Mouse (Mus musculus) 416B (cell line): ENCODE results near the gene 2010003K11Rik.

ENCODE experiments used
- DNase-seq: peaks from one replicate; pipeline ENCODE4 v3.0.0; 2011; ENCODE audit warnings: low read depth

The 2010003K11Rik gene

DNA sequence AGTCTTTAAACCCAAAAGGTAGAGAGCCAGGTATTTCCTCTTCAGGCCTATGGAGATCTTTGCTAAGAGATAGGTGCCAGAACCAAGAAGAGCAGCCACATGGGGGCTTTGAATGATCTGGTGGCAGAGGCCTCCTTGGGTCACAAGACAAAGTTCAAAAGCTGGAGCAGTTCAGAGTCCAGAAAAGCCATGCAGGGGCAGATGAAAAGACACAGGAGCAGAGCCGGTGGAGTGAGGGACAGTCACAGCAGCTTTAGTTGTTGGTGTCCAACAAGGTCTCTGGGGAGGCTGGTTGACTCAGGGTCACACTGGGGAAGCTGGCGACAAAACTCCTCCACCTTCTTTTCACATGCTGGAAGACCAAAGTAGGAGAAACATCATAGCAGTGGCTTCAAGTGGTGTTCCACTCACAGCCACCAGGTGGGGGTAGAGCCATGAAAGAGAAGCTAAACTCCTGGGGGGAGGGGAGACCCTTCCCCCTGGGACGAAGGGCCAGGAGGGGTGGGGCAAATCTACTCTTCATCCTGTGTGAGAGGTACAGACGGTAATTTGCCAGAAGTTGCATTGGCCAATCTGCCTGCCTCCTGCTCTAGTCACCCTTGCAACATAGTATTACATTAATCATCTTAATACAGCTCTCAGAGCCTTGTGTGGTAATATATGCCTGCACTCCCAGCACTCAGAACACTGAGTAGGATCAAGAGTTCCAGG is 965 bp downstream of the 2010003K11Rik start:
- DNase-seq: peak; percentile 75

DNA sequence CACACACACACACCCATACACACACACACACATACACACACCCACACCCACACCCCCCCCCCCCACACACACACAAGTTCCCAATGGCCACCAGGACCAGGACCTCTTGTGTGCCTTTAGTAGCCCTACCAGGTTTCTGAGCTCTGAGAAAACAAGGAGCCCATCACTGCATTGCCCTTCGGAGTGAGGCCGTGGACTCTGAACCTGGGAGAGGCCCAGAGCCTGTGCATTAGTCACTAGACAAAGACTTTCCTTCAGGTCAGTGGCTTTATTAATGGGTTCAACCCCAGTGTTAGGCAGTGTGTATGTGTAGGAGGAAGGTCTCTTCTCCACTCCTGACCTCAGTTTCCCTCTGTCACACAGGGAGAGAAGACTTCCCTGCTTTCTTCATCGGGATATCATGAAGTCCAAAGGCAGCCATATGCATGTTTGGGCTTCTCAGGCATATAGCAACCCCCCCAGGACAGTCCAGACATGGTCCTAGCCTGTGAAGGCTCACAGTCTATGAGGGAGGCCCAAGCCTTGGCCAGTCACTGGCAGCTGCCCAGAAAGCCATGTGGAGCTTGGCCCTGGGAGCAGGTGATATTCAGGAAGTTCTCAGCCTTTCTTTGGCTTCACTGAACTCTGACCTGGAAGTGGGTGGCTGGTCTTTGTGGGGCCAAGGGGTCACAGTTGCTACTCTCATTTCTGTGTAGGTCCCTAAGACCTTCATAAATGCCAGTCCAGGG is 1.7 kb downstream of the 2010003K11Rik start:
- DNase-seq: no peak

DNA sequence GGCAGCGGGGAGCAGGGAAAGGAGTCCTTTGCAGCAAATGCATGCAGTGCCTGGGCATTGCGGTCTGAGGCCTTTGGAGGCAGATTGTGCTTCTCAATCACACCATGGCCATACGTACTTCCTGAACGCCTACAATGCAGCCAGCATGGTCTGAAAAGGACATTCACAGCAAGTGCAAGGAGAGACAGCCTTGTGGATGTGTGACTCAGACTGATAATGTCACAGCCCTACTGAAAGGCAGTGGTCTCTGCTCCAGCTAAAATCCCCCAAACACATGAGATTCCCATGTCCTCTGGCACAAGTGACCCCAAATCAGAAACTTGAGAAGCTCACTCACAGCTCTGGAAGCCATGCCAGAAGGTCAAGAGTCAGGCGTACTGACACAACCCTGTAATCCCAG is 2.6 kb downstream of the 2010003K11Rik start:
- no peak for DNase-seq

DNA sequence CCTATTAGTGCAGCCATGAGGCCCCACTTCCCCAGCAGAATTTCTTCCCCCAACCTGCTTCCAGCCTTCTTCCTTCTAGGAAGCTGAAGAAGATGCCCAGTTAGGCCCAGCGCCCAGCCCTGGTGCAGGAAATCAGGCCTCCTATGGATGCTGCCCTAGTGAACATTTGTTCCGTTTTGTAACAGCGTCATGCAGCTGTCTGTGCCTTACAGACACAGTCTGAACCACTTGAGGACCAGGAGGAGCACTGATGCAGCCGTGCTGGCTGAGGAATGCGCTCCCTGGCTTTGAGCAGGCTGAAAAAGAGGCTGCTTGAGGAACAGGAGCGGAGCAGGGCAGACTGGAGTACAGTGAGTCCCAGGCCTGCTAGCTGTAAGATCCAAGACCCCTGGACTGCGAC is 3.7 kb downstream of the 2010003K11Rik start:
- no peak for DNase-seq

DNA sequence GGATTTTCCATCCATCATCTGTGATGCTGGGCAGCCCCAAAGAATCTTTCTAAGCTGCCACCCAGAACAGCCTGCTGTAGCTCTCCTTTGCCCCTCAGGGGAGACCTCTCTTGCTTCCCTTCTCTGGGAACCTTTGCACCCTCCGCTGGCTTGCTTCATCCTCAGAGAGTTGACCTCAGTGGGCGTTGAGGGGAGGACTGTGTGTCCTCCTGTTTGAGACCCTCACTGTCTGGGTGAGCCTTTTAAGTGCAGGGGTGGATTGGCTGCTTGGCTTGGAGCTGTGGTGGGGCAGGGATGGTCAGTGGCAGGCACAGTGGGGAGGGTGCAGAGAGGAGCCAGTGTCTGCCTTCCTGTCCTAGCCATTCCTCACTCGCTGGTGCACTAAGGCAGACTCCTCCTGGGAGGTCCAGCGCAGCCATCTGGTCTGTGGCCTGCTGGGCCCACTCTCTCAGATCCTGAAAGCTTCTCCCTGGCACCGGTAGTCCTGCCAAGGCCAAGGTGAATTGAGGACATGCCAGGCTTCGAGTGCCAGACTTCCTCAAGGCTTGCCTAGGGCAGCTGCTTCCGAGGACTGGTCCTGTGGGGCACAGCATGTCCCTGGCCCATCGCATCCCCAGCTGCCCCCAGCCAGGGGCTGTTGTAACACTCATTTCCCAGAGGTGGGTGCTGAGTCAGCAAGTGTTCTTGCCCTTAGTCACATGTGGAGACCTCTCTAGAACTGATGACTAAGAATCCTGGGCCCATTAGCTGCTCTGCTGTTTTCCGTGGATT is 5.7 kb downstream of the 2010003K11Rik start:
- DNase-seq: no peak

DNA sequence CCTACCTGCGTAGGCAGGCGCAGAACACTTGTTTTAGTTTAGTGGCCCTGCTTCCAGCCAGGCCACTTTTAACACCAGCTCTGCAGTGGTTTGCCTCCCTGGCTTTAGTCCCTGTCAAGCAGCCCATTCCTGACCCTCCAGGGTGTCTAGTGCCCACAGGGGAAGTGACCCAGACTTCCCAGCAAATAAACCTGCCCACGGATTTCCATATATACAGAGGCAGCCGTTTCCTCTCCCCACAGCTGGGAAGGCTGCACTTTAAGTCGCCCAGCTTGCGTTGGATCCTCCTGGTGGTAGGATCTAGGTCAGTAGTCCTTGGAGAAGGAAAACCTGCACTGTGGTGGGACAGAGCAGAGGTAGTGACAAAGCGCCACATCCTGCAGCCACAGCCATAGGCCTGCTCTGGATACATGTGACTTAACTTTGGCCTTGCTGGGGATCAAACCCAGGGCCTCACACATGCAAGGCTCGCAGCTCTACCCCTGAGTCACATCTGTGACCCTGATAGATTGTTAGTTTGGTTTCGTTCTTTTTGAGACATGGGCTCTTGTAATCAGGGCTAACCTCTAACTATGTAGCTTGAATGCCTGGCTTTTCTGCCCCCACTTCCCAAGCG is 7.2 kb downstream of the 2010003K11Rik start:
- DNase-seq: no peak

DNA sequence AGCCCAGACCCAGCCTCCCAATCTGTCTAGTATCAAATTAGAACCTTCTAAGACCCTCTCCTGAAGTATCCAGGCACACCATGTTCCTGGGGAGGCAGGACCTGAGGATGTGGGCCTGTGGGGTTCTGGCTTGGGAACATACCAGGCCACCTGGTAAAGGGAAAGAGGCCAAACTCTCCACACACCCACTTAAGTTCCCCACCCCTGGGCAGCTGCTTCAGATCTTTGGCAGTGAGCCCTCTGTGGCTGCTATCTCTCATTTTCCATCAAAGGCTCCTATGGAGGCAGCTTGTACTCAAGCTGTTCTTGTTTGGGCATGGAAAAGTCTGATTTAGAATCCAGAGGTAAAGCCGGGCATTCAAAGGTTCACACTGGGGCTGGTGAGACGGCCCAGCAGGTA is 10.5 kb downstream of the 2010003K11Rik start:
- no peak for DNase-seq

DNA sequence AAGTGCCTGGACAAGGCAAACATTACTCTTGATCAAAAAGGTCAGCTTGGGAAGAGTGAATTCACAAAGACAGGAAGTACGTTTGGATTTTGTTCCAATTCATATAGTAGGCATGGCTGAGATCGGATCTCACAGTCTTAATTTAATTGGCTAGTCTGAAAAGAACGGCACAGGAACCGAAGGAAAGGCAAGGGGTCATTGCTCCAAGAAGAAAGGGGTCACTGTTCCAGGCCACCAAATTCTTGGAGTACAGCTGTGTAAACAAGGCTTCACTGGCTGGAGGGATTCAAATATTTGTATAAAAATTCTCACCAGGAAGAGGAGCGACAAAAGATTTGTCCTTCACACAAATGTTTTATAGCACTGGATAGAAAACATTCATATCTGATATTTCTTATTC is 13.4 kb downstream of the 2010003K11Rik start:
- DNase-seq: no peak

DNA sequence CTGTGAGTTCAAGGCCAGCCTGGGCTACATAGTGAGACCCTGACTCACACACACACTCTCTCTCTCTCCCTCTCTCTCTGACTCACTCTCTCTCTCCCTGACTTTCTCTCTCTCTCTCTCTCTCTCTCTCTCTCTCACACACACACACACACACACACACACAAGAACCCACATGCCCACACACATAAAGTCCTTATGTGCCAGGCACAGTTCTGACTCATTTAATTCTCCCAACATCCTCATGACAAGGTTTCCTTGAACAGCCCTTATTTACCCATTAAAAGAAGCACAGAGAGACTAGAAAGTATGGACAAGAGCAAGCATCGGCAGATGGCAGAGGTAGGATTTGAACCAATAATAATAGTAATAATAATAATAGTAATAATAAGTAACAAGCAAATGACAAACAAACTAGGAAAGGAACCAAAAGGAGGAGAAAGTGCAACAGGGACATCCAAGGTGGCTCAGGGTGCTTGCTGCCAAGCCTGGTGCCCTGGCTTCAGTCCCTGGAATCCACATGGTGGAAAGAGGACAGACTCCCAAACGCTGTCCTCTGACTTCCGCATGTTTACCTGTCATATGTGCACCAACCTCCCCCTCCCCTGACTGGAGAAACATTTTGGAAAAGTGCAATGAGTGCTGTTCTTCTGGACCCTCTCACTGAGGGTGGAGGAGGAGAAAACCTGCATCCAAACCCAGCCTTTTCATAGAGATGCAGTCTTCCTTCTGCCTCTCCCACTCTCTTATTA is 16.1 kb downstream of the 2010003K11Rik start:
- no peak for DNase-seq

DNA sequence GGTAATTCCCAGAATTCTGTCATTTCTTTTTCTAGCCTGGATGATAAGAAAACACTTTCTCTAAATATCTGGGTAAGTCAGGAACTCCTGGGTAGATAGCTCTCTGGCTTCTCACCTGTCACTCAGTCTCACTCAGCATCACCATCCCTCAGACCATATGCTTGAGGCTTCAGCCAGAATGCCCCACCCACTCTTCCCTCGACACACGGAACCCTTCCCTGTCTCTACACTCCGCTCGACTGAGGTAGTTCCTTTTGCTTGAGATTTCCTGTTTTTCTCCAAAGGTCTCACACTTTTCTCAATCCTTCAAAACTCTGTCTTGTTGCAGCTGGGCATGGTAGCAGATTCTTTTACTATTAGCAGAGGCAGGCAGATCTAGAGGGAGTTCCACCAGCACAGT is 17.1 kb downstream of the 2010003K11Rik start:
- DNase-seq: no peak

DNA sequence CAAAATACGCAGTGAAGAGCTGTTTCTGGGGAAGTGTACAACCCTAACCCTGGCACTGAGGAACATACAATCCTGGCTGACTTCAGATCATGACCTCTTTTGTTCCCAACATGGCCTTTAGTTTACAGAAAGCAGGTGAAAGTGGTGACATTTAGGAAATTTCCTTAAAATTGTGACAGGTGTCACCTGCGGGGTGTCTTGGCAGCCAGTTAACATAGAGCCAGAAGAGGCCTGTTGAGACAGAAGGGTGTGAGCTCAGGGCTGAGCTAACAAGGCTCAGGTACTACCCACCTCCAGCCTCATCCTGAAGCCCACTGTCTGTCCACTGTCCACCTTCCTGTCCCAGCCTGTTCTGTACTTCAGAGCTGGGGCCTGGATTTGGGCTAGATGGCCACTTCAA is 18.3 kb downstream of the 2010003K11Rik start:
- DNase-seq: no peak

DNA sequence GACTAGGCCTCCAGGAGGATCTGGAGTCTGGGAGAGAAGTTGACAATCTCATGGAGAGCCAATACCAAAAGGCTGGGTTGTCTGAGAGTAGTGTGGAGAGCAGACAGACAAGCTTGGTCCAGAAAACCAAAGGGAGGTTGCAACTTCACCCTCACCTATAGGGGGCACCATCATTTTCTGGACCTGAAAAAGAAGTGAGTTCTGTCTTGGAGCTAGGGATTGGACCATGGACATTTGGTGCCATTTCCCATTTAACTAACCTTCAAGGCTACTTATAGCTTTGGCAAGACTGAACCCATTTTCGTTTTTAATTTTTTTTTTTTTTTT is 20.2 kb downstream of the 2010003K11Rik start:
- DNase-seq: peak; percentile 24

DNA sequence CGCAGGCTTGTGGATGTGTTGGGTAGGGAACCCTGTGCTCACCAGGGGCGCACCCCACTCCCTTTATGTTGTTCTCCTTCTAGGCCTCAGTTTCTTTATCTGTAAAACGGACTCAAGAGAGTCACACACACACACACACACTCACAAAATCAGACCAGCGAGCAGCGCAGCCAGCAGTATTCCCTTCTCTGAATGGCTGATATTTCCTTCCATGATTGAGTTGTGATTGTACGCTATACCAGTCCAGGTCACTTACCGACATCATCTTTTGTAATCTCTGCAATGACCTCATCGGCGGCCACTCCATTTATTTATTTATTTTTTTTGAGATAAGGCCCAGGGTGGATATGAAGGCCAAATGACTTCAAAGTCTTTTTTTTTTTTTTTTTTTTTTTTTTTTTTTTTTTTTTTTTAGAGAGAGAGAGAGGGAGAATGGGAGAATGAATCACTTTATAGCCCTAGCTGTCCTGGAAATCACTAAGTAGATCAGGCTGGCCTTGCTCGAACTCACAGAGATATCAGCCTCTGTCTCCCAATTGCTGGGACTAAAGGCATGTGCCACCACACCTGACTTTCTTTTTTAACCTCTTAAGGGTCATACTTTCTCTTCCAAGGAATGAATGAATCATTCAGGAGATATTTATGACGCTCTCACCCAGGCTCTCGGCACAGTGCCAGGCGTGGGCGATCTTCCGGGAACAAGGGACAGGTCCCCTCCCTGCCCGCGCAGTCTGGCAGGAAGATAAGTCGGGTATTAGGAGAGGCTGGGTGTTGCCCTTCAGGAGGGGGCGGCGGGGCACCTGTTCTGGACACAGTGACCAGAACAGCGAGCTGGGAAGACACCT is 20.8 kb downstream of the 2010003K11Rik start, which contains the start of gene Syt12:
TSS of gene Syt12 (minus strand) at position 103 of the 845 bp plus-strand sequence.
- DNase-seq: no peak

DNA sequence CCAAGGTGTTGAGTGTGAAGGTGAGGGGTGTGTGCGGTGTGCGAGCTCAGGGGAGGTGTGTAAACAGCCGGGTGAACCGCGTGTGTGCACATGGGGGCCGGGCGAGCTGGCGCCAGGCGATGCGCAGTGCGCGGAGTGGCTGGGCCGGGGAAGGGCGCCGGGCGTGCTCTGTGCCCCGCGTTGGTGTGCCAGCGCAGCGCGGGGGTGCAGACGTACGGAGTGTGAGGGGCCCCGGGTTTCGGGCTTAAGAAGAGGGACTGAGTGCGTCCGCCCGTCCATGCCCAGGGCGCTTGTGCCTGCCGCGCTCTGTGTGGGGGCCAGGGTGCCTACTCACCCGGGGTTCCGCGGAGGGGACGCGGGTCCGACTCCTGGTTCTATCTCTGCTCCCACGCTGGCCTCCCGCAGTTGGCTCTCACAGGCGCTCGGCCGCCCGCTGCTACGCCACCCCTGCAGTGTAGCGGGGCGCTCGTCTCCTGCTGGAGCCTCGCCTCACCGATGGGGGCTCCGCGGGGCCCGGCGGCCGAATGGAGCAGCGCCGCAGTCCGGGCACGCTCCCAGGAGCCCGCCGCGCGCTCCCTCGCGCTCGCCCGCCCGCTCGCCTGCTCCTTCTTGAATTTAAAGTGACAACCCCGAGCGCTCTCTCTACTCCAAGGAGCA is 21.7 kb downstream of the 2010003K11Rik start:
- DNase-seq: no peak

DNA sequence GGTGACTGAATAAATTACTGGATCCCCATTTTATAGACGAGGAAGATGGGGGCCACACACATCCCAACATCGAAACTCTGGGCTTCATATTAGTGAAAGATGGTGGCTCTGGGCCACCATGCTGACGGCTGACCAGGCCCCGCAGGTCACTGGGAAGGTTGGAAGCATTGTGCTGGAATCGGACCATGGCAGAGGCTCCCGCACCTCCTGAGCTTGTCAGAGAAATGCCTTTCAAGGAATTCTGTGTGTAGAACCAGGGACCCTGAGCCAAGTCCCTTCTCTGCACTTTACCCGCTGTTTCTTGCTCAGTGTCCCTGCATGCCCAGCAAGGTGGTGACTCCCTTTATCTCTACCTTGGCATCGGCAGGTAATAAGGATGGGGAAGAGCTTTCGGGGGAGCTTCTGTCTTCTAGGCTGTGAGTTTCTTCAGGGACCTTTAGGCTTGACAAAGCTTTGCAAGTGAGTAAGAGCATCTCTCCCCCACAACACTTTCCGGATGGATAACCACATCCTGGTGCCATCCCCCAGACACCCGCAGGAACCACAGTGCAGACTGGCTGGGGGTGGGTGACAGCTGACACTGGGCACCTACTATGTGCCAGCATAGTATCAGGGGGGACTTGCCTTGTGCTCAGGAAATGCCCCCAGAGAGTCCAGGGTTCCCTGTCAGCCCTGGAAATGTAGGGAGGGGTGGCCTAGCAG is 23.0 kb downstream of the 2010003K11Rik start:
- DNase-seq: peak; percentile 70

DNA sequence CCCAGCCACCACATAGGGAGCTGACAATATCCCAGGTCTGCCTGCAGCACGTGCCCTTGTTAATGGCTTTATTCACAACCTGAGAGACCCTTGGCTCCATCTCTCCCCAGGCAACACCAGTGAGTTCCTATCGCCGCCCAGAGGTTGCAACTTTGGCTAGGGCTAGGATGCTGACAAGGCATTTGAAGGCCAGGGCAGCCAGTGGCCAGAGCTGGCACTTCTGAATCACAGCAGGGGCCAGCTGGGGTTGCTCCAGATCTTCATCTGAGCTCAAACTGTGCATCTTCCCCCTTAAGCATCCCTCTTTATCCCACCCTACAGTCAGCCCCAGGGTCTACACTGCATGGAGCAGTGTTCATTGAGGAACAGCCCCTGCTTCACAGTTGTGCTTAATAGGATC is 23.6 kb downstream of the 2010003K11Rik start:
- no peak for DNase-seq

DNA sequence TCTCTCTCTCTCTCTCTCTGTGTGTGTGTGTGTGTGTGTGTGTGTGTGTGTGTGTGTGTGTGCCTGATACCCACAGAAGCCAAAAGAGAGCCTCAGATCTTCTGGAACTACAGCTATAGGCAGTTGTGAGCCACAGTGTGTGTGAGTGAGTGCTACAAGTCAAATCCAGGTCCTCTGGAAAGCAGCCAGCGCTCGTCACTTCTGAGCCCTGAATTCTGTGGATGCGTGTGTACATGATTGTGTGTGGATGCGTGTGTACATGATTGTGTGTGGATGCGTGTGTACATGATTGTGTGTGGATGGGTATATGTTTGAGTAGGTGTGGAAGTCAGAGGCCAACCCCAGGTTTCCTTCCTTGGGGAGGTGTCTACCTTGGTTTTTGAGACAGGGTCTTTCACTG is 24.8 kb downstream of the 2010003K11Rik start:
- DNase-seq: no peak

DNA sequence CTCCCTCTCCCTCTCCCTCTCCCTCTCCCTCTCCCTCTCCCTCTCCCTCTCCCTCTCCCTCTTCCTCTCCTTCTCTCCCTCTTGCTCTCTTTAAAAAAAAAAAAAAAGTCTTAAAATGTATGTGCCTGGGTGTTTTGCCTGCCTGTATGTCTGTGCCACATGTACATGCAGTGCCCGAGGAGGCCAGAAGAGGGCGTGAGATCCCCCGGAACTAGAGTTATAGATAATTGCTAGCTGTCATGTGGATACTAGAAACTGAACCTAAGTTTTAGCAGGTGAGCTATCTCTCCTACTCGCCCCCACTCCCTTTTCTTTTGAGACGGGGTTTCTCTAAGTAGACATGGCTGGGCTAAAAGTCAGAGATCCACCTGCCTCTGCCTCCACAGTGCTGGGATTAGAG is 30.0 kb downstream of the 2010003K11Rik start:
- DNase-seq: peak; percentile 36

DNA sequence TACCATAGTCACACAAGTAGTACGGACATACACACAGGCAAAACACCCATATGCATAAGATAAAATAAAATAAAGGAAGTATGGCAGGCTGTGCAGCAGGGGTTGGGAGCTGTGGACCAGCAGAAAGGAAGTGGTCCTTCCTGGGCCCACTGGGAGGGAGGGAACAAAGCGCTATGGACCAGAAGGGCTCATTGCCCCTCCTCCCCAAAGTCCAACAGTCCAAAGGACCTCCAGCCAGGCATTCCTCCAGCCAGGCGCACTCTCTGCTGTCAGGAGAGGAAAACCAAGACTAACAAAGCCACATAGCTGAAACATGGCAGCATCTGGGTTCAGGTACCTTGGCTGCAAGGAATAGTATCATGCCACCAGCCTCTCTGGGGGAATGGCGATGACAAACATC is 33.7 kb downstream of the 2010003K11Rik start:
- DNase-seq: no peak

DNA sequence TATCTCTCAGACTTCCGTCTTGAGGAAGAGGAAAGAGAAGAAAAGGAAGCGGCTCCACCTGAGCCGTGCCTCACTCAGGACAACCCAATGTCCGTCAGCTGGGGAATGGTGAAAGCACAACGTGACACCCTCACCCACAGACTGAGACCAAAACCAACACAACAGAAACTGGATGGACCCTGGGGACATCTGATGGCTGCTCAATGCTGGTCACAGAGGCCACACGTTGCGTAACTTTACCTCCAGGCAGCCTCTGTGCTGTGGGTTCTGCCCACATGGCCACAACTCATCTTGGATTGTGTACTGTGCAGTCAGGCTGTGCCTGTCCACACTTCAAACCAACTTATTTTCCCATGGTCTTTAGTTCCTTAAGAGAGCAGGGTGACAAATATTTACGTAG is 36.4 kb downstream of the 2010003K11Rik start:
- peak; percentile 74 for DNase-seq
